Mouse (Mus musculus) lung, postnatal 0 days (tissue): ENCODE results near the gene Mapk1ip1. TPM values are rescaled to one million over a fixed set of nuclear protein-coding genes. Genes with fewer than 3 reads are reported as not detected.
A peak's percentile ranks its signal among the peaks of the same experiment; 100 is the strongest.

Experiments used
- ATAC-seq: fragments of 200-750 bp; cut with Nextera tagmentation; 2 replicates; pipeline ENCODE4 v1.8.0; 2017; ENCODE audit warnings: moderate library complexity
- DNase-seq: peaks from one replicate; pipeline ENCODE4 v3.0.0-alpha.2; 2016; ENCODE audit warnings: low spot score
- H3K27ac ChIP-seq: fragments of 300-500 bp; sonication (generic); 2 replicates; pipeline ENCODE4 v1.5.1; 2014; ENCODE audit warnings: antibody characterized with exemption, mild to moderate bottlenecking, low read length, mixed read lengths
- H3K27me3 ChIP-seq: fragments of 300-500 bp; sonication (generic); replicated peaks from 2 replicates; pipeline ENCODE4 v1.6.1; 2014; ENCODE audit warnings: low read length, mixed read lengths; ENCODE audit not compliant: insufficient read depth
- H3K36me3 ChIP-seq: fragments of 300-500 bp; sonication (generic); 2 replicates; pipeline ENCODE4 v1.6.1; 2014; ENCODE audit warnings: low read length, mixed read lengths; ENCODE audit not compliant: insufficient read depth
- H3K4me1 ChIP-seq: fragments of 300-500 bp; sonication (generic); 2 replicates; pipeline ENCODE4 v1.6.1; 2014; ENCODE audit warnings: antibody characterized with exemption, low read depth, low read length, mixed read lengths; ENCODE audit not compliant: insufficient read depth
- H3K4me2 ChIP-seq: fragments of 300-500 bp; sonication (generic); replicated peaks from 2 replicates; pipeline ENCODE4 v1.6.1; 2014; ENCODE audit warnings: low read depth, mild to moderate bottlenecking, low read length, moderate library complexity, mixed read lengths
- H3K4me3 ChIP-seq: fragments of 300-500 bp; sonication (generic); 2 replicates; pipeline ENCODE4 v1.5.1; 2014; ENCODE audit warnings: low read depth, low read length
- H3K9ac ChIP-seq: fragments of 300-500 bp; sonication (generic); replicated peaks from 2 replicates; pipeline ENCODE4 v1.6.1; 2014; ENCODE audit warnings: low read depth, mild to moderate bottlenecking
- H3K9me3 ChIP-seq: fragments of 300-500 bp; sonication (generic); 2 replicates; pipeline ENCODE4 v1.6.1; 2016; ENCODE audit warnings: low read length, mixed read lengths
- CTCF ChIP-seq: IDR thresholded peaks from 2 replicates; pipeline ENCODE4 v1.5.1; 2016; ENCODE audit warnings: antibody characterized with exemption, mild to moderate bottlenecking
- EP300 ChIP-seq: IDR thresholded peaks from 2 replicates; pipeline ENCODE4 v1.6.1; 2016; ENCODE audit warnings: antibody characterized with exemption, mild to moderate bottlenecking, control low read depth
- WGBS: fragments of 180-500 bp; shearing (Covaris S2); extraction: QIAGEN DNeasy Blood & Tissue Kit; methylation state at CpG from one replicate; pipeline ENCODE4 v1.1.7; 2014; 5-methylcytosine and 5-hydroxymethylcytosine counted together
- polyA plus RNA-seq: library from polyadenylated mRNA; unstranded; fragments of >200 nt; fragmentation: Nextera tagmentation; extraction: Ambion mirVana; gene quantifications from 2 replicates; pipeline ENCODE4 v1.2.1, GENCODE M21; 2015

Gene Mapk1ip1
- polyA plus RNA-seq, result 14.9 and 15.0 TPM in 2 replicates

DNA sequence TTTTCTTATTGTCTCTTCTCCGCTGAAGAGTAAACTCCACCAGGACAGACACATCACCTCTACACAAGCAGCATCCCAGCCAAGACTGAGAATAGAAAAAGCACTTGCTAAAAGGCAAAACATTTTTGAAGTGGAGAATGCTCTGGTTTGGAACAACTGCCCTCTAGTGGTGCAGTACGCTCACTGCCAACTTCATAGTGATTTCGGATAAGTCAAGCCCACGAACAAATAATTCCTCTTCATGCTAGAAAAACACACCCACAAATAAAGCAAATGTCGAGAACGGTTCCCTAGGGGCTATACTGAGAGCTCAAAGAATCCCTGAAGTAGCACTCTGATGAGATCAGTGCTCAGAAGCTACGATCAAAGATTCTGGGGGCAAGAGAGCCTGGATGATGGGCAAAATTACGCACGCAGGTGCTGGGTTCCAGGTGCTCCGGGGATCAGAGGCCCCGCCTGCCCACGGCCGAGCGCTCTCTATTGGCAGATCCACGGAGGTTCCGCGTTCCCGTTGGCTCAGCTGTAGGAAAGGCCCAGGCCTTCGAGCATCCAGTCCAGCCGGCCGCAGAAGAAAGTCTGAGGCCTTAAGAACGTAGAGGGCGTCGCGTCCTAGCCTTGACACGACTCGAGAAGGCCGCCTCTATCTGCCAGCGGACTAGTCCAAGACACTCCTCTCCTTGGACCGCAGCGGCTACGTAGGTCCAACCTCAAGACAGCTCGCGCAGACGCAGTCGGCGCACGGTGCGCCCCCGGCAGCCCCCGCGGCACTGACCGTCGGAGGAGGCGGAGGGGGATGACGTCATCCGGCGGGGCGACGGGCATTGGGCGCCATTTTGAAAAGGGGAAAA, at the start of gene Mapk1ip1, which contains the start of gene Ppp2r2d:
TSS of gene Mapk1ip1 (minus strand) at position 730 of the 848 bp plus-strand sequence.
TSS of gene Ppp2r2d (plus strand) at position 536 of the 848 bp plus-strand sequence.
- no peaks in the 10 kb centered on the region for H3K27me3 ChIP-seq
- TF ChIP-seq CTCF (peak; percentile 87), EP300 (no peak)
- H3K36me3 ChIP-seq, result no peaks in the 10 kb centered on the region
- peak within 1 kb of the TSS; percentile 97 for H3K9ac ChIP-seq
- peak within 1 kb of the TSS; percentile 98 for H3K27ac ChIP-seq
- H3K4me1 ChIP-seq, result peaks cover 19% of the 10 kb centered on the region
- ATAC-seq (peak; percentile 98), DNase-seq (peak; percentile 99)
- WGBS, result 2% methylated on average over 51 of the region's 51 CpGs
- peak within 1 kb of the TSS; percentile 99 for H3K4me3 ChIP-seq
- H3K4me2 ChIP-seq, result peak within 1 kb of the TSS; percentile 91
- no peaks in the 10 kb centered on the region for H3K9me3 ChIP-seq

DNA sequence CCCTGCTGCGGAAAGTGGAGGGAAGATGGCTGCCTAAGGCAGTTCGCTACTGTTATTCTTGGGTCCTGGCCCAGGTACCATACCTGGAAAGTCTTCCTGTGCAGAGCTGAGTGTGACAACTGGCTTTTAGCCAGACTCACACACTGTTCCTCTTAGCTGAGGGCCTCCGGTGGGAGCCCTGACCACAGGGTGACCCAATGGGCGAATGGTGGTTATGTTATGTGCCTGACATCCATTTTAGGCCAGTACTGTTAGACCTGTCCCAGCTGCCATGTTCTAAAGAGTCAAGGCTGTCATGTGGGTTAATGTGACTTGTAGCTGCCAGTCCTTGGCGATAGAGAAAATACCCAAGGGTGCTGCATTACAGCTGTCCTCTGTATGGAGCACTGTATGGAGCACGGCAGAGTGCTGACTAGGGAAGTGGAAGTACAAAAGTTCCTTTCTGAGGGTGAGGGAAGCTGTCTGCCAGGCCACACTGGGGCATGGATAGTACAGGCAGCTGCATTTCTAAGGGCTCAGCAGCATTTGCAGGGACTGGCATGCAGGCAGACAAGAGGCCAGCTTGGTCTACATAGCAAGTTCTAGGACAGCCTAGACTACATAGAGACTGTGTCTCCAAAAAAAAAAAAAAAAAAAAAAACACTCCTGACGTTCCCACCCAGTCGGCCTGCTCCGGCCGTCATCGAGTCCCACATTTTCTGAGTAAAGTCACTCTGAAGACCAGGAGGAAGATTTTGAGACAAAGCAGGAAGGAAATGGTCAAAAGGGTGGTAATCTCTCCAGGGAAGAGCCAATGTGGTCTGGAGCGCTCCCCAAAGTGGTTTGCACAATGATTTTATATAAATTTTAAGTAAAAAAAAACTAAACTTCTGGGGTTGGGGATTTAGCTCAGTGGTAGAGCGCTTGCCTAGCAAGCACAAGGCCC, 39.6 kb upstream of the Mapk1ip1 start:
- DNase-seq, result no peak
- no peaks in the 10 kb centered on the region for H3K9me3 ChIP-seq
- no peak overlapping the region for H3K27ac ChIP-seq
- H3K4me3 ChIP-seq, result no peak overlapping the region
- ATAC-seq, result no peak
- H3K27me3 ChIP-seq, result no peaks in the 10 kb centered on the region
- peaks cover 16% of the 10 kb centered on the region for H3K36me3 ChIP-seq
- TF ChIP-seq CTCF (no peak), EP300 (no peak)
- H3K4me2 ChIP-seq, result no peak overlapping the region
- no peaks in the 10 kb centered on the region for H3K4me1 ChIP-seq
- no peak overlapping the region for H3K9ac ChIP-seq
- 88% methylated on average over 12 of the region's 13 CpGs for WGBS

DNA sequence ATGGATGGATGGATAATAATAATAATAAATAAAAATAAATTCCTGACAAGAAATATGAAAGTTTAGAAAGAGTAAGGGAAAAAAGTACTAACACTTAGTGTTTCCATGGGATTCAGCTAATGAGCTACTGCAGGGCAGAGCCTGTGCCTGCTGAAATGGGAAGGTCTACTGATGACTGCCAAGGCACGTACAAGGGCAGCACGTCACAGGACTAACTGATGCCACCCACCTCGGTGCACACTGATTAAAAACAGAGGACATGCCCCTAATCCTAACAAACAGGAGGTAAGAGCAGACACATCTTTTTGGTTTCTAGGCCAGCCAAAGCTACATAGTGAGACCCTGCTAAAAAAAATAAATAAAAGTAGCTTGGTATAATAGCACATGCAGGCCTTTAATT, 37.7 kb upstream of the Mapk1ip1 start:
- Histone ChIP-seq H3K27ac (no peak overlapping the region), H3K27me3 (no peaks in the 10 kb centered on the region), H3K4me3 (no peak overlapping the region), H3K36me3 (peaks cover 31% of the 10 kb centered on the region), H3K9ac (no peak overlapping the region), H3K4me2 (no peak overlapping the region), H3K4me1 (no peaks in the 10 kb centered on the region), H3K9me3 (no peaks in the 10 kb centered on the region)
- TF ChIP-seq EP300 (no peak), CTCF (no peak)
- no peak for ATAC-seq
- DNase-seq, result no peak
- 94% methylated on average over 3 of the region's 3 CpGs for WGBS

DNA sequence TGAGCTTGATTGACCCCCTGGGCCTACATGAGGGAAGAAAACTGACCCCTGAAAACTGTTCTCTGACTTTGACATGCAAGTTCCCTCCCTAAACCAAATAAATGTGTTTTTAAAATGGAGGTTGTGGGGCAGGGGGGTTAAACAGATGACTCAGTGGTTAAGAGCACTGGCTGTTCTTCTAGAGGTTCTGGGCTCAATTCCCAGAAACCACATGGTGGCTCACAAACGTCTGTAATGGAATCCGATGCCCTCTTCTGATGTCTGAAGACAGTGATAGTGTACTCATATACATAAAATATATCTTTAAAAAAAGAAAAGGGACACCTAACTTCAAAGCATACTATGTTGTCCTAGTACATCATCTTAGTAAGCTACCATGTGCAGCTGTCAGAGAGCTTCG, 29.0 kb upstream of the Mapk1ip1 start:
- Histone ChIP-seq H3K4me2 (no peak overlapping the region), H3K4me3 (no peak overlapping the region), H3K9me3 (no peaks in the 10 kb centered on the region), H3K27me3 (no peaks in the 10 kb centered on the region), H3K36me3 (peaks cover 50% of the 10 kb centered on the region), H3K27ac (no peak overlapping the region), H3K9ac (no peak overlapping the region), H3K4me1 (no peaks in the 10 kb centered on the region)
- TF ChIP-seq CTCF (no peak), EP300 (no peak)
- ATAC-seq (no peak), DNase-seq (peak; percentile 22)
- 50% methylated on average over 3 of the region's 3 CpGs for whole genome bisulfite sequencing

DNA sequence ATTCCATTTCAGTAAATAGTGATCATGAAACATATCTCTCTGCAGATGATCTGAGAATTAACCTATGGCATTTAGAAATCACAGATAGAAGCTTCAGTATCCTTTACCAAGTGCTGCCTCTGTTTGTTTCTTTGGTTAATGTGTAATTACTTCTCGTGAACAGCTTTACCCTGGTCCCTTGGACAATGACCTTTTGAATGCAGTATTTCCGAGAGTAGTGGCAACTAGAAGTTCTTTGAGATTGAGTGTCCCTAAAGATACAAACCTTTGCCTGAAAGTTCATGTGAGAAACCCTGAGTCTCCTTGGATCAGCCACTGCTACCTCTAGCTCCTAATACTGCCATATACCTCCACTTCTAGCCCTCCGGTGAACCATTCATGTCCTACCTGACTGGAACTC, 26.9 kb upstream of the Mapk1ip1 start:
- H3K9ac ChIP-seq, result no peak overlapping the region
- no peak overlapping the region for H3K27ac ChIP-seq
- no peak overlapping the region for H3K4me2 ChIP-seq
- no peak for ATAC-seq
- no peaks in the 10 kb centered on the region for H3K4me1 ChIP-seq
- WGBS, result 71% methylated on average over 3 of the region's 3 CpGs
- H3K36me3 ChIP-seq, result peaks cover 35% of the 10 kb centered on the region
- H3K9me3 ChIP-seq, result no peaks in the 10 kb centered on the region
- no peak for TF ChIP-seq EP300
- no peak for TF ChIP-seq CTCF
- no peak for DNase-seq
- H3K27me3 ChIP-seq, result no peaks in the 10 kb centered on the region
- no peak overlapping the region for H3K4me3 ChIP-seq

DNA sequence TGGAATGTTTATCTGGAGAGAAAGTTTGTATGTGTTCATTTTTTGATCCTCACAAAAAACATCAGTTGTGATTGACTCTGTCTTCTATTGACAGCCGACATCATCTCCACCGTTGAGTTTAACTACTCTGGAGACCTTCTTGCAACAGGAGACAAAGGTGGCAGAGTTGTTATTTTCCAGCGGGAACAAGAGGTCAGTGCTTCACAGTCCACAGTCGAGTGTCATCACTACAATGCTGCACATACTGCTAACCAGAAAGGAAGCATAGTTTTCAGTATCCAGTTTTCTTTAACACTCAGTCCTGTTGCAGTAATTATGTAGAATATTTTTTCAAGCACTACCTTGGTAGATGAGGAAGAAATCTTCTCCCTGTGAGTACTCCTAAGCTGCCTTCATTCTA, 22.2 kb upstream of the Mapk1ip1 start:
- 85% methylated on average over 4 of the region's 4 CpGs for WGBS
- 0 out of 2 replicates have a peak, but pooled peaks cover 3% of the 10 kb centered on the region for H3K36me3 ChIP-seq
- DNase-seq (no peak), ATAC-seq (no peak)
- TF ChIP-seq CTCF (no peak), EP300 (no peak)
- no peak overlapping the region for H3K4me3 ChIP-seq
- no peaks in the 10 kb centered on the region for H3K9me3 ChIP-seq
- H3K4me2 ChIP-seq, result no peak overlapping the region
- H3K27me3 ChIP-seq, result no peaks in the 10 kb centered on the region
- no peak overlapping the region for H3K27ac ChIP-seq
- no peaks in the 10 kb centered on the region for H3K4me1 ChIP-seq
- H3K9ac ChIP-seq, result no peak overlapping the region
